Mouse (Mus musculus): ENCODE measurements at regions not wholly inside any gene's neighbourhood (a gene's known extent, or its start where the extent isn't known, plus 50 kb on each side); places are given as distances from the start of the nearest gene placed in this dataset.
"Not testable (repeated sequence)": the region's sequence is repeated elsewhere in the genome, so short reads cannot be mapped to it uniquely, and the experiment has no call there.

DNA sequence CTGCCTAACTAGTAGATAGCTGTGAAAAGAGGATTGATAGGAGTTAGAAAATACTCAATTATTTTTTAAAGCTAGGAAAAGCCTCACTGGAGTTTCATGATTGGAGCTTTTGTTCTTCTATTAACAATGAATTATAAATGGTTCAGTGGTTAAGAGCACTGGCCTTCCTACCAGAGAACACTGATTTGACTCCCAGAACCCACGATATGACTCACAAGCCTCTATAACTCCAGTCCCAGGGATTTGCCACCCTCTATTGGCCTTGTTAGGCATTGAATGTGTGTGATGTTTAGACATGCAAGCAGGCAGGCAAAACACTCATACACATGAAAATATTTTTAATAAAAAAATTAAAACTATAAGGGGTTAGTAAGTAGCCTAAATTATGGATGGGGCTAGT, 704.4 kb downstream of the Rapgef2 start:
- intact Hi-C loops (cut with DNase I), result no loop called here

GRCm38 (mm10) chr3:78581100-78581499, 705.2 kb downstream of the Rapgef2 start:
- no peak for DNase-seq
- intact Hi-C loops (cut with DNase I), result no loop called here

More for the DNA sequence above, 704.4 kb downstream of the Rapgef2 start:
- peak; percentile 15 to 20 for DNase-seq

DNA sequence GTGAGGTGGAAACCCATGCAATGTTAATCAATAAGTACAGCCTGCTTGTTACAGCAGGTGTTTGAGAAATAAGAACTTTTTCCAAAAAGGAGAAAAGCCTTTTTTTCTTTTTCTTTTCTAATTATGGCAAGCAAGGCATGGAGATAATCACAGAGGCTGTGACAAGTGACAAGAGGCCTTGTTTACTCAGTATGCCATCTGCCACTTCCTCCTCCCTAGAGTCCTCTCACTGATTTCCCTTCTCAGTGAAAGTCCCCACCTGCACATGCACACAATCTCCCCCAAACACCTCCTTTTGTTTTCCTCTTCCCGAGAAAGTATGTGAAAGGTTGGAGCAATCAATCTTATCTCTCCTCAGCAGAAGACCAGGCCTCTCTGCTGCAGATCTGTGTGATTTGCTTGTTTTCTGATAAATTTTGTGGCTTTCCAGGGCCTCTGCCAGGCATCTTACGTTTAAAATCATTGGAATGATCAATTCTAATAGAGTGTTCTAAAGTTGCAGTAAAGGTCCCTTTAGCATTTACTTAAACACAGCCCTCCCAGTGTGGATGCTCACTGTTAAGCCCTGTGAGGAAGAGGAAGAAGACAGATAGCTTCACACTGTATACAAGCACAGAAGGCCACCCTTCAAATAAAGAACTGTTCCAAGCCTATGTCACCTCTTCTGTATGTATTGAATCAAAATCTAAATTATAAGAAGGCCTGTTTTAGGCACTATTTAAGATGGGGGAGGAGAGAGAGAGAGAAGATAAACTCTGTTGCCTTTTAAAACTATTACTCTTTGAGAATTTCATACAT, 710.5 kb downstream of the Rapgef2 start:
- DNase-seq, result no peak
- intact Hi-C loops (cut with DNase I), result no loop called here

DNA sequence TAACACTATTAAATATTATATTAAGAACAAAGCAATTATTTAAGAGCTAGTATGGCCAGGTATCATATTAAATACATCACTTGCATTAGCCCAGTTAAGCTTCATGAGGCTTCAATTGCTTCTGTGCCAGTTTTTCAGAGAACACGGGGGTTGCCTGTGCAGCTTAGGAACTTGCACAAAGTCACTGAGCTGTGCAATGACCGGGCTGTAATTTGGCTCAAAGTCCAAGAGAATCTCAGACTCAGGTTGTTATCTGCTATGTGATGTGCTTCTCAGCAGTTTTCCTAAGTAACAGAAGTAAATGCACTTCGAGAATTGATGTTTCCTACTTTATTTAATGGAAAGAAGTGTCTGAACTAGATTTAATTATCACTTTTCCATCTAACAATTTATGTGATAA, 711.5 kb downstream of the Rapgef2 start:
- no peak for DNase-seq
- intact Hi-C loops (cut with DNase I), result no loop called here

- intact Hi-C loops (cut with DNase I), result no loop called here
- DNase-seq, result no peak
Measured at GRCm38 (mm10) chr3:78573299-78573698, 713.0 kb downstream of the Rapgef2 start.

DNA sequence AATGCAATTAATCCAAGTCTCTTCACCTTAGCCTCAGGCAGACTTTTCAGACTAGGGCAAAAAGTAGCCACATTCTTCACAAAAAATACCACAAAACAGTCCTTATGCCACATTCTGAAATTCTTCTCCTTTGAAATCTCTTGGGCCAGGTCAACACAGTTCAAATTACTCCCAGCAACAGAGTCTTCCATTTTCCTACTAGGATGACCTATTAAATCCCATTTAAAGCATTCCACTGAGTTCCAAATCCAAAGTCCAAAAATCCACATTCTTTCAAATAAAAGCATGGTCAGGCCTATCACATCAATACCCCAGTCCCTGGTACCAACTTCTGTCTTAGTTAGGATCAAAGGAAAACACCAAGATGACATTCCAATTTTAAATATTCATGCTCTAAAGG, 721.4 kb downstream of the Rapgef2 start:
- DNase-seq; intact Hi-C loops (cut with DNase I): not testable (repeated sequence)
